Mouse (Mus musculus): ENCODE measurements around the gene Thrb.

DNA sequence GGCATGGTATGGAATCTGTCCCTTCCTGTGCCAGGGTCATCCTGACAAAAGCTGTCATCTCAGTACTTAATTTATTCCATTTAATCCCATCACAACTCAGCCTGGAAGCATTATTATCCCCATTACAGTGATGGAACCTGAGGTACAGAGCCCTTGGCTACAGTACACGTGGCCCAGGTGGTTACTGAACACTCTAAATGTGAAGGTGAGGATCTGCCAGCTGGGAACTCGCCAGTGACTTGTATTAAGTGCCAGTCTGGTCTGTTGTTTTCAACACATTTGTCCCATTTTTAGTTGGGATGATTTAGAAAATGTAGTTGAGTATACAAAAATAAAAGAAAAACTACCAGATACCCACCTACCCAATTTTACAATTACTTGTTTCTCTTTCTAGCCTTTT lies 155.0 kb downstream of the Thrb start:
- TF ChIP-seq EP300 (IDR thresholded peaks at IDR 0.05; ENCODE audit: insufficient read depth, low read depth, low read length) (no peak), CTCF (IDR thresholded peaks at IDR 0.05) (no peak)
